Mouse (Mus musculus) lung, postnatal 4 days (tissue): ENCODE measurements at regions not wholly inside any gene's neighbourhood (a gene's known extent, or its start where the extent isn't known, plus 50 kb on each side); places are given as distances from the start of the nearest gene placed in this dataset.

ENCODE experiments used
- DNase-seq, 2 experiments: peaks; one replicate each; pipeline ENCODE4 v3.0.0; 2021

DNA sequence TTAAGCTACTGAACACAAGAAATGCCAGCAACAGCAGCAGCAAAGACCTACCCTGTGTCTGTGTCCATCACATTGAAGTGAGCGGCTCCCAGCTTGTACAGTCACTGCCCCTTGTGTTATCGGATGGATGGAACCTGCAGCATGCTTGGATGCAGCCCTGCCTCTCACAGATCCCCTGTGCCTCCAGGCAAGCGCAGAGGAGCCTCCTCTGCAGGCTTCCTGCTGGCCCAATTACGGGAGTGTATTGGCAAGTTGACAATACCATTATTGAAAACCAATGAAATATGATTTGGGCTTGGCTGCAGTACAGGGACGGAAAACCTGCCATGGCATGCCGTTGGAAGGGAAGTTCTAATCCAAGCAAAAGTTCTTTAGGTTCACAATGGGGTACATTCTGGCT lies 81.9 kb upstream of the Otos start:
- DNase-seq, result no peak

DNA sequence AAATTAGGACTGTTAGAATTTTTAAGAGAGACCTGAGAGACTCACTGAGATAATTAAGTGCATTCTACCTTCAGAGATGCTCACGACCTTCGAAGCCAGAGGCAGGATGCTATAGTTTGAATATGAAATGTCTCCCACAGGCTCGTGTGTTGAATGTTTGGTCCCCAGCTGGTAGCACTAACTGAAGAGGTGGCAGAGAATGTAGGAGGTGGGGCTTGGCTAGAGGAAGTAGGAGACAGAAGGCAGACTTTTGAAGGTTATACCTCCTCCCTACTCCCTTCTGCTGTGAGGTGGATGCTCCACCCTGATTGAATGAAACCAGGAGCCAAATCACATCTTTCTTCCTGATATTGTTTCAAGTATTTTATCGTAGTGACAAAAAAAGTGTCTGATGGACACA lies 79.3 kb upstream of the Otos start:
- no peak for DNase-seq

DNA sequence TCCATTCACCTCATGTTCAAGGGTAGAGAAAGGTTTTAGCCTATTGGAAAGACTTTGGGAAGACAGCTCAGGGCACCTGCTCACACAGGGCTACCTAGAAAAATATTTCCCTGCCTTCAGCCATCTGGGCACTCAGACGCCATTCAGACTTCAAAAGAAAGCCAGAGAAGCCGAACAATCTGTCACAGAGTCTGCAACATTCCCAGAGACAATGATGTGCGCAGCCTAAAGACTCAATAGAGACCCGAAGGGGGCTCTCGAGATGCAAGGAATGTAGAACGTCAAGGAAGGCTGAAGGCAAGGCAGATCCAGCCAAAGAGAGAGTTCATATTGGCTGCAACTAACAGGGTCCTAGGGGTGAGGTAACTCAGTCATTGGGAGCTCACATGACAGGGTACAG lies 78.7 kb upstream of the Otos start:
- no peak for DNase-seq

DNA sequence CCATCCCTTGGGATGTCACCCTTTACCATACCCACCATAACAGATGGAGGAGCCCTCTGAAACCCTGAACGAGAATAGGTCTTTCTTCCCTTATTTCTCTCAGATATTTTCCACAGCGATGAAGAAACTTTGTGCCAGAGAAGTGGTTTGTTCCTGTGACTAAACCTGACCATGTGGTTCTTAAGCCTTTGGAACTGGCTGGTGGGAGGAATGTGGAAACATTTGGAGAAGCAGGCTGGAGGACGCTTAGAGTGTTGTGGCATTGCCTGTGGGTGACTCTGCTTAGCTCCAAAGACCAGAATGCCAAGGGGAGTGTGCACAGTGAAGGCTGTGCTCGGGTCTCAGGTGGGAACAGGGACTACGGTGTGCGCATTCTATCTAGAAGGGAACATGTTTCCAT lies 77.7 kb upstream of the Otos start:
- DNase-seq, result no peak

DNA sequence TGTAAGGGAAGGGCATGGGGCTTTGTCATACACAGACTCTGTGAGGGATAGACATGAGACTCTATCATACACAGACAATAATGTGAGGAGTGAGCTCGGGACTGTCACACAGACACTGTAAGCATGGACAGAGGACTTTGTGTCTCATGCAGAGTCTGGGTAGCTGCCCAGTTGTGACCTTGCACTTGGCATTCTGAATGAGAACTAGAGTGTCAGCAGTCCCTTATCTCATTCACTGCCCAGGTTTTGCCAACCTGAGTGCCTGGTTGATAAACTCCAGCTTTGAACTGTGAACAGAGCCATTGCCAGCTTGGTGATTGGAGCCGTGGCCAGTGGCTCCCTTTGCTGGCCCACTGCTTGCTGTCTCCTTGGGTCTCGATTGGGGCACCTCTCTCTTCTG lies 75.5 kb upstream of the Otos start:
- DNase-seq, result no peak

DNA sequence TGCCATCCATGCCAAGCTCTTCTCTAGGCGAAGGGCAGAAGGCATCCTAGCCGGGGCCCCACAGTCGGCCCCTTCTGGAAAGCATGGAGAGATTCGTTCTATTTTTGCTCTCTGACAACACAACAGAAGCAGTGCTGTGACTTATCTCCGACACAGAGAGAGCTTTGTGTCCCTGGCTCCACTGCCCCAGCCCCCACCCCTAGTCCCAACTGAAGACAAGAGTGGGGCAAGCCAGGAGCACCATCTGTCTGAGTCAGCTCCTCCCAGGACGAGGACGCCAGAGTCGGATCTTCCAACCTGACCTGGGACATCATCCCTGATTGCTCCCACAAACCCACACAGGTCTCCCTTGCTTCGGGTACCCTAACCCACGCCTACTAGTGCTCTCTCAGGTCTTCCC lies 71.9 kb upstream of the Otos start:
- DNase-seq, result no peak

DNA sequence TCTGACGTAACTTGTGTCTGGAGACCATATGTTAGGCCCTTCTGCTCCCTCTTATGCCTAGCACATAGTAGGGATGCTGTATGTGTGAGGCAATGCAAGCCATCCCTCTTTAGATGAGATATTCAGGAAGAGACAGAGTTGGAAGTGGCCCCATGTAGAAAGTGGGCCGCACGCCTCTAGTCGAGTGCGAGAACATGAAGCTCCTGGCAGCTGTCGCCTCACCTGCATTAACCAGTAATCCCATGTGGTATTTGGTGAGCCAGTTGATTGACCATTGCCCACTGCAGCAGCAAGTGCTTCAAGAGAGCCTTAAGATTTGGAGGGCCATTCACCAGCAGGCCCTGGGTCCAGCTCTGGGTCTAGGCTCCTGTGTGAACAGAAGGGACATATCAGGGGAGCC lies 71.2 kb upstream of the Otos start:
- DNase-seq, result no peak

DNA sequence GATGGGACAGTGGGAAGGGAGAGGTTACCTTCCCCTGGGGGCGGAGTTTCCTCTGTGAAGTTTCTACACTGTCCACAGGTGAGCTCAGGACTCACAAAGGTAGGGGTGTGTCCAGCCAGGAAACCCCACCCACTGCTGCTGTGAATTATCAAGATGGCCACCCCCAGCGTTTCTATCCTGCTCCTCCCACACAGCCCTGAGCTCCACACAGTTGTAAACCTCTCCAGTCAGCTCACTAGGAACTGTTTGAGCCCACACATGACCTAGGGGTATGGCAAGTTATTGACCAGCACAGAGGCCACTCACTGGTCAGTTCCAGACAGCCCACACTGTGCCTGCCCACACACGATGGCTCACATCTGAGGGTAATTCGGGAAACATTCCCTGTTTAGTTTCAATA lies 69.5 kb upstream of the Otos start:
- DNase-seq, result no peak

DNA sequence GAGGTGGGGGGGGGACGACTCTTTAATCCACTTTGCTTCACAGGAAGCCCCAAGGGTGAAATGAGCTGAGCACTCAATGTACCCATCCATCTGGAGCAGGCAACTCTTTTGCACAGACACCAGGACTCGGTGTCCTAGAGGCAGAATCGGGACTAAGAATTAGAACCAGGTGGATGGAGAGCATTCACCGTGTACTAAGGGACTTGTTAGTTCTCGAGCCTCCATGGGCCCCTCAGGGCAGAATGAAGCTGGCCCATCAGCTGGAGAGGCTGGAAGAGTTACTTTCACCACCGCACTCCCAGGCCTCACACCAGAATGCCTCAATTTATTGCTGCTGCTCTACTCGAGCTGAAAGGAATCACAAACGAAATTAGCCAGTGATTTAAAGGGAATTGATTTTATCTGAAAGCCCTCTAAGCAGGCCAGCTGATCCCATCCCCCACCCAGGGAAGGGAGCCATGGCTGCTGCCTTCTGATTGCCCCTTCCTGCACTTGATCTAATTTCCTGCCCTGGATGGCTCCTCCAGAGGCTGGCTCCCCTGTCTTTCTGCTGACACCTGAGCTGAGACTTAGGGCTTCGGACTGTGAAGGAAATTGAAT lies 66.2 kb upstream of the Otos start:
- DNase-seq, result no peak

DNA sequence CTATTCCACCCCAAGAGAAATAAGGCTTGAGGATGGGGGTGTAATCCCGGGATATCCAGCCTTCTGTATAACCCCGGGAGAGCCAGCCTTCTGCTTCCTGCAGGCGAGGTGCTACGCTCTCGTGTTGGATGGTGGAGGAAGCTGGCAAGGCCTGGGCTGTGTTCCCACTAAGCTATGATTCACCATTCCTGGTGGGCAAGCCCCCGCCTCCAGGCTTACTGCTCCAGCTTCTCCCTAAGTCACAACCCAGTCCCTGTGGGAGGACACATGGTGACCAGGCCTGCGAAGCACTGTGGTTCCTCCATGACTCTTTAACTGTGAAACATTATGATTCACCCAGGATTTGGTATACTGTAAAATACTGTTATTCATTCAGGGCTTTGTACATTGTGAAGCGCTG lies 63.7 kb upstream of the Otos start:
- no peak for DNase-seq

DNA sequence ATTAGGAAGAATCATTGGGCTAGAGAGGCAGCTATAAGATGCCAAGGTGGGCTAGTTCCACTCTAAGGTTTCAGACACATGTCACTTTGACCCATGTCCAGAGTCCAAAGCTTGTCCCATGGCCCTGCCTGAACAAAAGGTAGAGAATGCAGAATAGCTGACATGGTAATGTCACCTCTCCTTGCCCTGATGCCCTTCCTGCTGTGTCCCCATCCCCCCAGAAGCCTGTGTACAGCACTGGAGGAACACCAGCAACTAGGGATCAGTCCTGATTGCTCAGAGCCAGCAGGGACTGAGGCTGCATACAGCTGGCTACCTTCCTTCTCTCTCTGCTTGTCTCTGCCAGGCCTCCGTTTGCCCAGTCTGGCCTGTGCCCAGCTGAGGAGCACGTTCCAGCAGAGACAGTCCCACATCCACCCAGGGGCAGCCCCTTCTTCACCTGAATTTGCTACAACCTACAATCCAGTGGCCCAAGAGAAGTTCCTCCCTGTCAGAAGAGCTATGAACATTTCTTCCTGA lies 61.7 kb upstream of the Otos start:
- DNase-seq, result no peak

DNA sequence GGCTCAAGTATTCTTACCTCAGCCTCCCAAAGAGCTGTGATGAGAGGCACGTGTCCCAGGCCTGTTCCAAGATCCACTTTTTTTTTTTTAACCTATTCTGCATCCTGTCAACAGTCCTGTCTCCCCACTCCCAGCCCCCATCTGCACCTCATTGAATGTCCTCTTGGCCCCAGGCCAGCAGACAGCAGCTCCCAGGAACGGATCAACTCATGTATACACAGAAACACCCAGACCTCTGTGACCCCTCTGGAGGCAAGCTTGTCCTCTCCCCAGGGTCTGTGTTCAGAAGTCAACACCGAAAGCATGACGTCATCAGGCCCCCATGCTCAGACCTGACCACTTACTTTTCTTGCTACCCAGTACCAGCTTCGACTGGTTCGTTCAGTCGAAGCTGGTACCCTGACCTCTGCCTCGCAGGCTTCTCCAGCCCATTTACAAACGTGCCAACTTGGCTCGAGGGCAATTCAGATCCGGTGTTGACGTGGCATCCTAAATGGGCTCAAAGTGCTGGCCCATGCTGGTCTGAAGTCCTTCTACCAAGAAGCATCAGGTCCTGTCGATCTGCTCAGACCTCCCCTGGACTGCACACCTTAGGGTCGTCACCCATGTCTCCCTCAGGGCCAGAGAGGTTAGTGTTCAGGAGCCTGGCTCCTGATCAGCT lies 60.7 kb upstream of the Otos start:
- DNase-seq, result no peak

DNA sequence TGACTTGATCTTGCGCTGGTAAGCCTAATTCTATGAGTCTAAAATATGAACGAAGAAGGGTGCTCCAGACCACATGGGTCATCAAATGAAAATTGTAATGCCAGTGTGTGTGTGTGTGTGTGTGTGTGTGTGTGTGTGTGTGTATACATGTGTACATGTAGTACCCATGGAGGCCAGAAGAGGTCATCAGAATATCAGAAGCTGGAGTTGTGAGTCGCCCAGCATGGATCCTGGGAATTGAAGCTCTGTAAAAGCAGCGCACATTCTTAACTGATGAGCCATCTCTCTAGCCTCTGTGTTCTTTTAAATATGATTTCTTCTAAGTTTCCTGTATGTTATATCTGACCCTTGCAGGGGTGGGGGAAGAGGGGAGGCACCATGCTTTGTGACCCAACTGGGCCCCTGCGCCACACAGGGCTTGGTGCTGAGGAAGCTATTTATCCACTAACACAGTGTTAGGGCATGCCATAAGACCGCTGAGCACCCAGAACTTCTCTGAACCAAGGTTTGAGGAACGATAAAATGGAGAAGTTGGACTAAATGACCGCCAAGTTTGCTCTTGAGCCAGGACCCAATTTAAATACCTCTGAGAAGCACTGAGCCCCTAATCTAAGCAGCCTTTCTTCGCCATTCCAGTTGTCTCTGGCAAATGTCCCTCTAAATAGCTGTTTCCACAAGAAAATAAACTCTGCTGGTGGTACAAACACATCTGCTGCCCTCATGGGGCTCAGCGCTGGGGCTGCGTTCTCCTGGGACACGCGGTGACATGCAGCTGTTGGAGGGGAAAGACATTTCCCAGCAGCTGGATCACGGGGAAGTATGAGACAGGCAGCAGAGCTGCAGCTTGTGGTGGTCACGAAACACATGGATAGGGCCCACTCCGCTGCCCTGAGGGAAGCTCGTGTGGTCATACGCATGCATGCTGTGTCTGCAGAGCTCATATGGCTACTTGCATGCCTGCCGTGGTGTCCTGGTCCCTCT lies 59.6 kb upstream of the Otos start:
- peak in 1 of 2 experiments; percentile 63 for DNase-seq

DNA sequence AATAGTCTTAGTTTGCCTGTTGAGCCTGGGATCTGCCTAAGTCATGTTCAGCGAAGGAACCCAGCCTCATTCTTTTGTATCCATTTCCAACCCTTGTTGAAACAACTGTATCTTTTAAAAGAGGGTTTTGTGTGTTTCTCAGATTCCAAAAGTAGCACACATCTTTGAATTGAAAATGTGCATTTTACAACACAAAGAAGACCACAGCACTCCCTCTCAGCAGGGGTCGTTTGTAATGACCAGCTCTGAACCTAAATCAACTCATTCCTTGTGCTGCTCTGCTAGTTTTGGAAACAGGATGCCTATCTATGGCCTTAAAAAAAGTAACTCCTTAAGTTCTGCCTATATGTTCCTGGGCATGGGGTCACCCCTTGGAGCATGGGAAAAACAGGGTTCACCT lies 58.8 kb upstream of the Otos start:
- no peak for DNase-seq

DNA sequence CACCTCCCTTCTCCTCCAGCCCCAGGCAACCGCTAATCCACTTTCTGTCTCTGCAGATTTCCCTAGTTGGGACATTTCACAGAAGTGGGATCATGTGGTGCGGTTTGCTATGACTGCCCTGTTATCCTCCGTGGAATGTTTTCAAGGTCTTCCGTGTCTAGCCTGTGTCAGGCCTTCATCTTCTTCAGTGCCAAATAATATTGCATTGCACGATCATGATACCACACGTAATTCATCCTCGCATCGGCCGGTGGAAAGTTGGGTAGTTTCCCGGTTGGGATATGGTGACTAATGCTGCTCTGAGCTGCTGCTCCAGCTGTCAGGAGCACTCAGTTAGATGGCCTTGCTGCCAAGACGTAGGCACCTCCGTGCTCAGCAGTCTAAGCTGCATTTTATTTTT lies 55.3 kb upstream of the Otos start:
- peak; percentile 14 to 53 for DNase-seq

DNA sequence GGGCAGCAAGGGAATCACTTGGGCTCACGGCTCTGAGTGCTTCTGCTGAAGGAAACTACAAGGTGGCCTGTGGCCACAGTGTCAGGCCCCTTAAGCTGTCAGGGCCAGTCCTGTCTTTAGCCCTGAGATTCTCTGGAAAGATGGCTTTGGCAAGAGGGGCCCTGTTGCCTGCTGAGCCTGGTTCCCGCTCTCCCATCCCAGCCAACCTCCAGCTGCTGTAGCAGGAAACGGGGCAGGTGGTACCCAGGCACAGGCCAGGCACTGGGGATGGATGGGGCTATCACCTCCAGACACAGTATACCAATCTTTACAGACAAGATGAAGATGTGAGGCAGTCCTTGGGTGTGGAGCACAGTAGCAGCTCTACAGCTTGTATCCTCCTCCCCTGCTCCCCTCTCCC lies 54.6 kb upstream of the Otos start:
- no peak for DNase-seq

DNA sequence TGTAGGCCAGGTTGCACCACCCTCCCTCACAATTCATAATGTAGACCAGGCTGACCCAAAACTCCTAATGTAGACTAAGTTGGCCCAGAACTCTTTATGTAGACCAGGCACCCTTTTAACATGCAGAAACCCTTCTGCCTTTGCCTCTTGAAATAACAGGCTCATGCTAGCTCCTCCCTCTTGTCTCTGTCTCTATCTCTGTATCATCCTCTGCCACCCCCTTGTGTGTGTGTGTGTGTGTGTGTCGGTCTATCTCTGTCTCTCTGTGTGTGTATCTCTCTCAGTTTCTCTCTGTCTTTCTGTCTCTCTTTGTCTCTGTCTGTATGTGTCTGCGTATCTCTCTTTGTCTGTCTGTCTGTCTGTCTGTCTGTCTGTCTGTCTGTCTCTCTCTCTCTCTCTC lies 51.5 kb upstream of the Otos start:
- DNase-seq, result no peak

DNA sequence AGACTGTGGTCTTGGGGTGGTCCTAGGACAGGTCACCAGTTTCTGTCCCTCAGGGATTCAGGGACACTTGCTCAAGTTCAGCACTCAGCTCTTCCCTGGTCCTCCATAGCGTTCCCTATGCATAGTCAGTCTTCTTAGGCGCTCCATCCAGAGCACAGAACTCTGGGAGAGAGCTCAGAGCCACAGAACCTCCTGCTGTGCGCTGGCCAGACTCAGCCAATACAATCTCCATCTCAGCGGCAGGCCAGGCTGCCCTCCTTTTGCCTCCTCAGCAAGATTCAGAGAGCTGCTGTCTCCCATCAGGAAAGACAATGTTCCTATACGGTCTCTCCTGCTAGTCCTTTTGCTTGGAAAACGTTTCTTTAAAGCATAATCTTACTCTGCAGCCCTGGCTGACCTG lies 51.1 kb upstream of the Otos start:
- DNase-seq, result no peak

DNA sequence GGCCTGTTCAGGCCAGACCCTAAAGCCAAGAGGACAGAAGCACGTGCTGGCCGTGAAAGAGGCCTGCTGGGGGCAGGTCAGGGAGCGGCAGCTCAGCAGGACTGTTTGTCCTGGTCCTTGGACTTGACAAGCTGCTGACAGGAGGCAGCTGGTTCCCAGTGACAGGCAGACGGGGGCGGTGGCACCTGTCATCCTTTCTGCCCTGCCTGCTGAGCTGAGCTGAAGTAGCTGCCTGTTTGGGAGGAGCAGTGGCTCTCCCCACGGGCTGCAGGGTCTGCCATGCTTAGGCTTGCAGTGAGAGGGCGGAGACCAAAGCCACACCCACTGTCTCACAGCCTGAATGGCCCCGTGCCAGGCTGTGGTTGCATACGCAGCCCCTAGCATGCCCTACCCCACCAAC lies 50.4 kb upstream of the Otos start:
- DNase-seq, result peak; percentile 31 to 73

DNA sequence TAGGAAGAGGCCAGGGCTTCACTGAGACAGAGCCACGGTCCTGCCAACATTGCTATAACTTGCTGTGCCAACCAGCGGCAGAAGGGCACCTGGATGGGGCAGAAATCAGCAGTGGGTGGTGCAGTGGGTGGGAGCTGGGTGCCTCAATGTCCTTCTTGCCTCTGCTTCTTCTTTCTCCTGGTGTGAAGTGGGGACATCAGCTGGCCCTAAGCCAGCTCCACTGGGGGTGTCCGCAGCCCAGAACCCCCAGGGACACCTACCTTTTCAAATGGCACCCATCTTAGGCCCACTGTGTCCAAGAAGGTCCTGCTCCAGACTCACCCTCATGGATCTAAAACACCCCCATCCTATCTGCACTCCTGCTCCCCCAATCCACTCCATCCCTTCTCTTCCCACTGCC lies 49.9 kb upstream of the Otos start:
- DNase-seq, result no peak
